Mouse (Mus musculus) liver, adult (tissue): Measurements from ENCODE around the gene 1300017J02Rik.
A peak's percentile ranks its signal among the peaks of the same experiment; 100 is the strongest.

Experiments
- GATA4 ChIP-seq: IDR thresholded peaks from 2 replicates; pipeline ENCODE4 v1.6.1; 2014; ENCODE audit warnings: mild to moderate bottlenecking, low read length; ENCODE audit not compliant: insufficient replicate concordance

The 1300017J02Rik gene

GRCm38 (mm10) chr9:103205786-103206185 is 99.1 kb downstream of the 1300017J02Rik start:
- no peak for TF ChIP-seq GATA4

- peak; percentile 60; the same call in 1 of the 2 replicates for TF ChIP-seq GATA4
Measured at GRCm38 (mm10) chr9:103201561-103202260, 103.2 kb downstream of the 1300017J02Rik start, which contains the start of gene Srprb. Srprb (minus strand) TSS chr9:103202137.
